Mouse (Mus musculus) liver, embryonic 12.5 days (tissue): ENCODE measurements at regions not wholly inside any gene's neighbourhood (a gene's known extent, or its start where the extent isn't known, plus 50 kb on each side); places are given as distances from the start of the nearest gene placed in this dataset.

Source experiments
- ATAC-seq: fragments of 200-750 bp; cut with Nextera tagmentation; 2 replicates; pipeline ENCODE4 v1.8.0; 2017; ENCODE audit warnings: moderate number of reproducible peaks, mild to moderate bottlenecking, moderate library complexity
- H3K27ac ChIP-seq: fragments of 300-500 bp; sonication (generic); 2 replicates; pipeline ENCODE4 v1.5.1; 2016; ENCODE audit warnings: mild to moderate bottlenecking
- H3K27me3 ChIP-seq: fragments of 300-500 bp; sonication (generic); replicated peaks from 2 replicates; pipeline ENCODE4 v1.6.1; 2016; ENCODE audit warnings: mild to moderate bottlenecking, moderate library complexity
- H3K36me3 ChIP-seq: fragments of 300-500 bp; sonication (generic); 2 replicates; pipeline ENCODE4 v1.6.1; 2016; ENCODE audit warnings: mild to moderate bottlenecking, moderate library complexity
- H3K4me1 ChIP-seq: fragments of 300-500 bp; sonication (generic); 2 replicates; pipeline ENCODE4 v1.6.1; 2016
- H3K4me2 ChIP-seq: fragments of 300-500 bp; sonication (generic); 2 replicates; pipeline ENCODE4 v1.6.1; 2016; ENCODE audit warnings: mild to moderate bottlenecking, moderate library complexity
- H3K4me3 ChIP-seq: fragments of 300-500 bp; sonication (generic); 2 replicates; pipeline ENCODE4 v1.5.1; 2016; ENCODE audit warnings: mild to moderate bottlenecking, moderate library complexity
- H3K9ac ChIP-seq: fragments of 300-500 bp; sonication (generic); 2 replicates; pipeline ENCODE4 v1.6.1; 2016; ENCODE audit warnings: mild to moderate bottlenecking, moderate library complexity
- H3K9me3 ChIP-seq: fragments of 300-500 bp; sonication (generic); replicated peaks from 2 replicates; pipeline ENCODE4 v1.6.1; 2016; ENCODE audit warnings: mild to moderate bottlenecking, moderate library complexity
- WGBS: fragments of 180-500 bp; shearing (Covaris S2); methylation state at CpG from one replicate; pipeline ENCODE4 v1.1.7; 2016; ENCODE audit not compliant: insufficient replicate concordance; 5-methylcytosine and 5-hydroxymethylcytosine counted together

DNA sequence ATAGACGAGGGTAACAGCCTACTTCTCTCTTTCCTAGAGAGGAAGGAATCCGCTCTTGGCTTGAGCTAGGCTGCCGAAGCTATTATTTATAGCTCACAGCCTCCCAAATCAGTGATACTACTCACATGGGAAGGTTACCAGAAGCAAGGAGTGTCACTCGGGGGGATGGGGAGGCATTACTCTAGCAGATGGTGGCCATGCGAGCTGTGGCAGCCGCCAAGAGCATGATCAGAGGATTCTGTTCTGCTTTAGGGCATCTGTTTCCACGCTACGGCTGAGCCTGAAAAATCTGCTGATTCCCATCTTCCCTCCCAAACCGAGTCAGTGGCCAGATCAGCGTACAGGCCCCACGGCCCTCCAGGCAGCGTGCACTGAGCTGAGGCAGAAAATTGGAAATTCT is 79.5 kb downstream of the Kctd12 start:
- 33% methylated on average over 12 of the region's 12 CpGs for WGBS
- Histone ChIP-seq H3K4me3 (no peak overlapping the region), H3K36me3 (no peaks in the 10 kb centered on the region), H3K4me2 (no peak overlapping the region), H3K4me1 (peaks cover 3% of the 10 kb centered on the region; the same call in 1 of the 2 replicates), H3K9ac (no peak overlapping the region), H3K27ac (no peak overlapping the region), H3K27me3 (no peaks in the 10 kb centered on the region), H3K9me3 (no peaks in the 10 kb centered on the region)
- no peak for ATAC-seq

DNA sequence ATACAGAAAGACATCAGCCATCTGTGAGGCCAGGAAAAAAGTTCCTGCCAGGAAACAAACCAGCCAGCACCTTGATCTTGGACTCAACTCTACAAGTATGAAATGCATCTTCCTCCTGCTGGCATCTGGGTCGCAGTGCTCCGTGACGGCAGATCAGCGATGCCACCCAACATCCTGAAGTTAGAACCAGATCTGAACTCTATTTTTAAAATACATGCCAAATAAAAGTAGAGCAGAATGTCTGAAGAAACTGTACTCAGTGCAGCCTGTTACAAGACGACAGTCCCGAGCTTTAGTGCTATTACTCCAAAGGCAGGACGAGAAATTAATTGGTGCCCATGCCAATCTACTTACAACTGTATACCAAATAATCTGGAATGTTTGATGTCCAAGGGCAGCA is 80.2 kb downstream of the Kctd12 start:
- ATAC-seq = no peak
- no peak overlapping the region for H3K4me2 ChIP-seq
- WGBS = 82% methylated on average over 7 of the region's 7 CpGs
- peaks cover 3% of the 10 kb centered on the region; the same call in 1 of the 2 replicates for H3K4me1 ChIP-seq
- no peak overlapping the region for H3K4me3 ChIP-seq
- H3K9ac ChIP-seq = no peak overlapping the region
- H3K9me3 ChIP-seq = no peaks in the 10 kb centered on the region
- H3K27me3 ChIP-seq = no peaks in the 10 kb centered on the region
- H3K36me3 ChIP-seq = no peaks in the 10 kb centered on the region
- no peak overlapping the region for H3K27ac ChIP-seq

DNA sequence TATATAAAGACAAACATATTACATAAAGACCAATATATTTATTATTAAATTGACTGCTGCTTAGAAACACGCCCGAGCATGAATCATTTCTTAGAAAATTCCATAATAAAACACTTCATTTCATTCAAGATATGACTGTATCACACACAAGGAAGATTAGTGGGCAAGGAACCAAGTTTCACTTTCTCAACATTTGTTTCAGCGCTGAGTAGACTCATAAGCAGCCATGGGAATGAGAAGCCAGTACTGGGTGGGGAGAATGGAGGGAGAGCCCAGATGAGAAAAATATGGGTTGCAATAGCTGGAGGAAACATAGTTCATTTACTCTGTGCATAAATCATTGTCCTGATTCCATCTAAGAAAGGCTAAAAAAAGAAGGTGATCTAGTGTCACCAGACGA is 84.0 kb downstream of the Kctd12 start:
- H3K4me3 ChIP-seq = no peak overlapping the region
- ATAC-seq = no peak
- H3K9me3 ChIP-seq = no peaks in the 10 kb centered on the region
- H3K27me3 ChIP-seq = no peaks in the 10 kb centered on the region
- WGBS = 72% methylated on average over 4 of the region's 4 CpGs
- H3K4me2 ChIP-seq = no peak overlapping the region
- H3K4me1 ChIP-seq = peaks cover 3% of the 10 kb centered on the region; the same call in 1 of the 2 replicates
- H3K27ac ChIP-seq = no peak overlapping the region
- H3K36me3 ChIP-seq = no peaks in the 10 kb centered on the region
- H3K9ac ChIP-seq = no peak overlapping the region

DNA sequence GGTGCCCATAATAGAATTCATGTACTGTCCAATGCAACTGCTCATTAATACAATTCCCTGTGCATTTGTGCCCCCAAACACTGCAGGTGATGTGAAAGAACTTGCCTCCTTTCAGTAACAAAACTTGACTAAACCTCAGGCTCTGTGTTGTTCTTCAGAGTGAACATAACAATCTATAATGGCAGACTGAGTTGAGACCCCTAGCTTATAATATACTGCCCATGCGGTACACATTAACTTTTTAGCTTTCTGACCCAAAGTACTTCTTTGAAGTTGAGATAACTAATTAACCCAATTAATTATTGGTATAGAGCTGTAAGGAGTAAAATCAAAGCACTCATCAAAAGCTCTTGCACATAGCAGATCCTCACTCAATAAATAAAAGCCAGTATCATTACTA is 85.4 kb downstream of the Kctd12 start:
- no peak overlapping the region for H3K9ac ChIP-seq
- no peak overlapping the region for H3K4me3 ChIP-seq
- no peak for ATAC-seq
- H3K27ac ChIP-seq = no peak overlapping the region
- WGBS = 77% methylated on average over 1 of the region's 1 CpGs
- H3K27me3 ChIP-seq = no peaks in the 10 kb centered on the region
- no peaks in the 10 kb centered on the region for H3K4me1 ChIP-seq
- no peaks in the 10 kb centered on the region for H3K36me3 ChIP-seq
- no peak overlapping the region for H3K4me2 ChIP-seq
- H3K9me3 ChIP-seq = no peaks in the 10 kb centered on the region

DNA sequence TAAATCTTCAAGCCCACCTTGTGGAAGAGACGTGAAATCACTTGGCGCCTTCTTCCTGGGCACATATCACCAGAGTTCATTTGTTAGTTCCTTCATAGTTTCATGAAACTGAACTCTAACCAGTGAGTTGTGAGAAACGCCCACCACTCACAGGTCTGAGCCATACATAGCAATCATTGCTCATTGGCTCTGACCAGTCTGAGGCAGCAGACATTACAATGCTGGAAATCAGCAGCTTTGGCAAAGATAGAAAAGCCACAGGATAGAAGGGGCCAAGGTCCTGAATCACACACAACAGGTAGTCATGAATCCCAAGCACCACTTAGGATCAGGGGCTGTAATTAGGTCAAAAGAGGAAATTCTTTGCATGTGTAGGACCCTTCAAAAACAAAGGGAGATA is 85.9 kb downstream of the Kctd12 start:
- H3K4me3 ChIP-seq = no peak overlapping the region
- no peaks in the 10 kb centered on the region for H3K4me1 ChIP-seq
- H3K27ac ChIP-seq = no peak overlapping the region
- WGBS = 72% methylated on average over 3 of the region's 3 CpGs
- H3K9ac ChIP-seq = no peak overlapping the region
- H3K4me2 ChIP-seq = no peak overlapping the region
- no peaks in the 10 kb centered on the region for H3K9me3 ChIP-seq
- ATAC-seq = no peak
- H3K27me3 ChIP-seq = no peaks in the 10 kb centered on the region
- H3K36me3 ChIP-seq = no peaks in the 10 kb centered on the region

DNA sequence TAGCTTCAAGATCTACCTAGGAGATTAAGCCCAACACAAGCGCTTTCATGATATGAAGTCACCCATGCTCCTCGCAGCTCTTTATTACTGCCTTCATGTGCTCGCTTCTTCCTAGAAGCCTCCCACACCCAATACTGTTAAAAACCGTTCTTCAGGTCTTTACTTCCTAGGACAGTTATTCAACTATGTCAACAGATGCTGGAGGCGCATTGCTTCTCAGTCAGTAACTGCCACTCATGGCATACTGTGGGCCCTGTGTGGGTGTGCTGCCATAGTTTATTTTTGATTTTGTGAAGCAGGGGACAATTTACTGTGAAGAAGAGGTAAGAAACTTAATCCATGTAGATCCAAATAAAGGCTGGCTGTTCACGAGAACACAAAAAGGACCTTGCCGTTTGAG is 89.2 kb downstream of the Kctd12 start:
- H3K4me3 ChIP-seq = no peak overlapping the region
- no peak overlapping the region for H3K4me2 ChIP-seq
- no peaks in the 10 kb centered on the region for H3K27me3 ChIP-seq
- H3K27ac ChIP-seq = no peak overlapping the region
- no peak overlapping the region for H3K9ac ChIP-seq
- no peaks in the 10 kb centered on the region for H3K9me3 ChIP-seq
- no peaks in the 10 kb centered on the region for H3K36me3 ChIP-seq
- 77% methylated on average over 7 of the region's 7 CpGs for WGBS
- no peaks in the 10 kb centered on the region for H3K4me1 ChIP-seq
- no peak for ATAC-seq

DNA sequence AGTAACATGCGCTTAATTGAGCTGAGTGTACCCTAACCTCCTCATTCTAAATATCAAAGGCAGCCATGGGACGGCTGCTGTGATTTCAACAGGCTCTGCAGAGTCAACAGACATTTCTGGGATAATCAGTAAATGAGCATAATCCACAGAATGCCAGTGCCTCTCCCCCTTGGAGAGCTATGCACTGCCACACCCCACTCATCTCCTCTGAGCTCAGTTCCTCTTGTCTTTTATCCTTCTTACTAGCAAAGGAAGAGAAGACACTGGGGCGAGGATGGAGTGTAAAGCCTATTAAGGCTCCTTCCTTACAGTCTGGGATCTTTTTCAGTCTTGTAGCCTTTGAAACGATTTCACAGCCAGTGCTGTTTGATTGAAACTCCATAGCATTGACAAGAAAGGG is 90.9 kb downstream of the Kctd12 start:
- Histone ChIP-seq H3K4me3 (no peak overlapping the region), H3K4me1 (no peaks in the 10 kb centered on the region), H3K9me3 (no peaks in the 10 kb centered on the region), H3K27me3 (no peaks in the 10 kb centered on the region), H3K4me2 (no peak overlapping the region), H3K27ac (no peak overlapping the region), H3K36me3 (no peaks in the 10 kb centered on the region), H3K9ac (no peak overlapping the region)
- no peak for ATAC-seq
- WGBS = 43% methylated on average over 4 of the region's 4 CpGs

DNA sequence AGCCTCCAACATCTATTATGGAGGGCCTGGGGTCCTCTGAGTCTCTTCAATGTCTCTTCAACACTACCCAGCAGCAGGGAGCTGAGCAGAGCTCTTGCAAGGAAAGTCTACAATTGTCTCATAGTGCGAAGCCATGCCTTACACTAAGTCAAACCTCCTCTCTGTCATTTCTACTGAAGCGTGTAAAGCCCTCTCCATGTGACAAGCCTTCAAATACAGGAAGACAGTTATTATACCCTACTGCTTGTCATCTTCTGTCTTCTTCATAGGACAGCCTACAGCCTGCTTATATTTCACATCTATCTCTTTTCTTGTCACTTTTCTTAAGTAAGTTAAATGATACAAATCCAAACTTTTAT is 97.2 kb downstream of the Kctd12 start:
- no peaks in the 10 kb centered on the region for H3K4me1 ChIP-seq
- H3K27me3 ChIP-seq = no peaks in the 10 kb centered on the region
- H3K27ac ChIP-seq = no peak overlapping the region
- no peak overlapping the region for H3K9ac ChIP-seq
- H3K36me3 ChIP-seq = no peaks in the 10 kb centered on the region
- H3K9me3 ChIP-seq = no peaks in the 10 kb centered on the region
- WGBS = 68% methylated on average over 2 of the region's 2 CpGs
- no peak overlapping the region for H3K4me3 ChIP-seq
- ATAC-seq = no peak
- no peak overlapping the region for H3K4me2 ChIP-seq

DNA sequence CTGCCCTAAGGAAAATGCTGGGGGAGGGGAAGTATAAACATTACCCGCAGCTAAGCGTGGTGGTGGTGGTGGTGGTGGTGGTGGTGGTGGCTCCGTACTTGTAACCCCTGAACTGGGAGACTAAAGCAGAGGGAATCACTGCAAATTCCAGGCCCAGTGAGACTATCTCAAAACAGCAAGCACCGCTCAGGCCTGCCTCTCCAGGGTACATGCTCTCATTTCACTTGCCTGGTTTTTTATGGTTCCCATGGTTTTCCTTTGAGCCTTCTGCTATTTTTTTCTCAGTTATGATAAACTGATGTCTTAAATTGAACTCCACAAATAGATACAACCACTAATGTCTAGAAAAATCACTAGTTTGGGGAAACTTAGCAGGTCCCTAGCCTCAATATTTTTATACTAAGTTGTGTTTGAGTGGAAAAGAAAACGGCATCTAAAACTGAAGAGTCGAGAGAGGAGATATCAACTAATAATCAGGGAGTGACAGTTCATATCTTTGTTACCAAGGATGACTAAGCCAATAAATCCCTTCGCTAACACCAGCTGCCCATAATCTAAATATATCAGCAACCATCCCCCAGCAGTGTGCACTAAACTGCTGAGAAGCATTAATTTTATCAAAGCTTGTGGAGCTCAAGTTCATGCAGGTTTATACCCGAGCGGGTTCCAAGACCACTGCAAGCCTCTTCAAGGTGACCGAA is 97.7 kb downstream of the Kctd12 start:
- Histone ChIP-seq H3K36me3 (no peaks in the 10 kb centered on the region), H3K4me1 (no peaks in the 10 kb centered on the region), H3K27me3 (no peaks in the 10 kb centered on the region), H3K27ac (no peak overlapping the region), H3K9me3 (no peaks in the 10 kb centered on the region), H3K4me2 (no peak overlapping the region), H3K4me3 (no peak overlapping the region), H3K9ac (no peak overlapping the region)
- ATAC-seq = no peak
- 65% methylated on average over 10 of the region's 10 CpGs for WGBS

DNA sequence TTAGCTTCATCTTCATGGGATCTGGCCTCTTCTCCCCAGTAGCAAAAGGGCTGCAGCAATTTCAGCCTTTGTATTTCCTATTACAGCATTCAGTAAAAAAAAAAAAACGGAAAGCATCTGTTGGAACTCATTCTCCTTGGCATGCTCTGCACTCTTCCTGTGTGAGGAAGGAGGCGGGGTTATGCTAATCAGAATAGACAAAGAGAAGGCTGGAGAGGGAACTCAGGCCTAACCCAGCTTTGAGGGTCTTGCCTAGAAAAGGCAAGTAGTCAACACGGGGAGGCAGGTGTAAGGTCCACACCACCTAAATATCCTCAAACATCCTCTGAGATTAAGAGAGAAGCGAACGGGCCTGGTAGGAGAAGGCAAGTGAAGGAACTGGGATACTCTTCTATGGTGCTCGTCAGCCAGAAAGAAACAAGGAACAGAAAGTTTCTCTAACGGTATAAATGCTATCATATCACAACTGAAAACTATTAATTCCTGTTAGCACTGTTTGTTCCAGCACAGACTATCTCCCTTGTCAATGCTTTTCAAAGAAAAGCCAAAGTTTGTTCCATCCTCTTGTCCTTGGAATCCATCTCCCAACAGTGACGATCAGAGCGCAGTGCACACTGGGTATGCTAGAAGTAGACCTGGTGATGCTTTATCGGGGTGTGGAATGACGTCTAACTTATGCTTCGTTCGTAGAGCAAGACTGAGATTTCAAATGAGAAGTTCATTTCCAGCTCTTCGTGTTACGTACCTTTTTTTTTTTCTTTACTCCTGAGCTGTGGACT is 98.9 kb downstream of the Kctd12 start:
- 71% methylated on average over 15 of the region's 15 CpGs for WGBS
- Histone ChIP-seq H3K9me3 (no peaks in the 10 kb centered on the region), H3K27ac (no peak overlapping the region), H3K4me3 (no peak overlapping the region), H3K27me3 (no peaks in the 10 kb centered on the region), H3K4me2 (no peak overlapping the region), H3K4me1 (no peaks in the 10 kb centered on the region), H3K36me3 (no peaks in the 10 kb centered on the region), H3K9ac (no peak overlapping the region)
- no peak for ATAC-seq

DNA sequence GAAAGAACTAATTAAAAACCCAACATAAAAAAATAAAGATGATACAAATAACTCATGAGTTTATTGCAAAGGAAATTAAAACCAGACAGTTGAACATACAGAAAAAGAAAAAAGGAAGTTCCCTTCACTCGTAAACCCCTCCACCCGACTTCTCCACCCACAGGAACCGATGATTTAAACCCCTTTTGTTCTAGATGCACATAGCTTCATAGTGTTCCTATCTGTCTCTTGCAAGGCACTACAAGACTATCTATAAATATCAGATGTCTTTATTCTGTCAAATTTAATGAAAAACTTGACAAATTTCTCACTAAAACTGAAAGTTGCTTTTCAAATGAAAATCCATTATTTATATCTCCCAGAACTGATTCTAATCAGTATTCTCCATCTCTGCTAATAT is 100.2 kb downstream of the Kctd12 start:
- Histone ChIP-seq H3K9me3 (no peaks in the 10 kb centered on the region), H3K9ac (no peak overlapping the region), H3K36me3 (no peaks in the 10 kb centered on the region), H3K4me2 (no peak overlapping the region), H3K4me1 (no peaks in the 10 kb centered on the region), H3K27me3 (no peaks in the 10 kb centered on the region), H3K27ac (no peak overlapping the region), H3K4me3 (no peak overlapping the region)
- no peak for ATAC-seq
- WGBS = 31% methylated on average over 3 of the region's 3 CpGs

DNA sequence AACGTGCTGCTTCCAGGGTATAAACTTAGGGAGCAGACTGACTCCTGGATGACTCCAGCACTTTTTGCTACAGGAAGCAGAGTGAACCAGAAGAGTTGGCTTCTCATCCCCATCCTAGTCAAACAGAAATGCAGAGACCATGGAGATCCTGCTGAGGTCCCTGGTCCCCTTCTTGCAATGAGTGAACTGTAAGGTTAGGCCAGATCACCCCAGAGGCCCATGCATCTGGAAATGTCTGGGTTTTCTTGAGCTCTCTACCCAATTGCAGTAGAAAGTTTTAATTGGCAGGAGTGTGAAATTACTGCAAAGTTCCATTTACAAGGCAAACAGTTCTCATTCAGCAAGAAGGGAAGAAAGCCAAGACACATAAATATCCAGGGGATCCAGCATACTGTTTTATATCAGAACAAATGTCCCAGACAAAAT is 101.8 kb downstream of the Kctd12 start:
- H3K9me3 ChIP-seq = no peaks in the 10 kb centered on the region
- 48% methylated on average over 1 of the region's 1 CpGs for WGBS

More for the DNA sequence above, 101.8 kb downstream of the Kctd12 start:
- H3K36me3 ChIP-seq = no peaks in the 10 kb centered on the region
- H3K27me3 ChIP-seq = no peaks in the 10 kb centered on the region
- no peak overlapping the region for H3K4me3 ChIP-seq
- H3K4me2 ChIP-seq = no peak overlapping the region
- no peak overlapping the region for H3K27ac ChIP-seq
- ATAC-seq = no peak
- no peak overlapping the region for H3K9ac ChIP-seq
- no peaks in the 10 kb centered on the region for H3K4me1 ChIP-seq
